Mouse (Mus musculus) brown adipose tissue, adult 24 weeks (tissue): Measurements from ENCODE around the gene Igfbp3. TPM values are rescaled to one million over a fixed set of nuclear protein-coding genes. Genes with fewer than 3 reads are reported as not detected.
"Not testable (repeated sequence)": the region's sequence is repeated elsewhere in the genome, so short reads cannot be mapped to it uniquely, and the experiment has no call there.

ENCODE experiments used
- H3K27ac ChIP-seq: fragments of 200-500 bp; replicated peaks from 2 replicates; pipeline ENCODE4 v1.5.1; 2012; ENCODE audit warnings: low read depth, mild to moderate bottlenecking, low read length
- H3K4me1 ChIP-seq: fragments of 200-500 bp; 2 replicates; pipeline ENCODE4 v1.6.1; 2012; ENCODE audit warnings: low read length, mixed read lengths; ENCODE audit not compliant: control insufficient read depth, insufficient read depth, insufficient read length
- H3K4me3 ChIP-seq: fragments of 200-500 bp; 2 replicates; pipeline ENCODE4 v1.5.1; 2012; ENCODE audit warnings: low read depth, mild to moderate bottlenecking, low read length, moderate library complexity; ENCODE audit not compliant: insufficient read depth
- polyA plus RNA-seq: library from polyadenylated mRNA; stranded (reverse); fragments of >200 nt; gene quantifications from 2 replicates; pipeline ENCODE4 v1.2.4, GENCODE M21; 2012; ENCODE audit not compliant: missing spikeins, insufficient read depth, insufficient read length

Gene Igfbp3
- polyA plus RNA-seq, 1 experiment, result 5.9 TPM

GRCm38 (mm10) chr11:7226810-7227550 is 13.3 kb upstream of the Igfbp3 start:
- no peaks in the 10 kb centered on the region for H3K4me1 ChIP-seq
- H3K4me3 ChIP-seq, result no peak overlapping the region
- H3K27ac ChIP-seq, result no peak overlapping the region

DNA sequence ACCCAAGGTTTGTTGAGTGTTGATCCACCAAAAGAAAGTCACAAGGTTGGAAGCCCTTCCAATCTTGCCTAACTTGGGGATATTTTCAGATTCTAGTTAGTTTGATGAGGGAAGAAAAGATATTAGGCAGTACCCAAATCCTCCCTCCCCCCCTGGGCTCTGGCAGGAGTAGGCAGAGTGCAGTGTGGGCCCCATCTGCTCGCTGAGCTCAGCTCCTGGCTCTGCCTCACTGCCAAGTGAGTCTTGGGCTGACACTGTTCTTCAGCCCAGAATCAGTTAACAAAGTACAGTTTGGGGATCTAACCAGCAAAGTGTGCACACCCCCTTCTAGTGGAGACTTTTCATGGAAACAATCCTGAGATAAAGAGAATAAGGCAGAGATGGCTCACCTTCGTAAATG is 12.5 kb upstream of the Igfbp3 start:
- no peaks in the 10 kb centered on the region for H3K4me1 ChIP-seq
- no peak overlapping the region for H3K27ac ChIP-seq
- H3K4me3 ChIP-seq, result no peak overlapping the region

- not testable (repeated sequence) for H3K27ac ChIP-seq, H3K4me1 ChIP-seq, H3K4me3 ChIP-seq
Observed at GRCm38 (mm10) chr11:7221826-7222225, 8.1 kb upstream of the Igfbp3 start.

DNA sequence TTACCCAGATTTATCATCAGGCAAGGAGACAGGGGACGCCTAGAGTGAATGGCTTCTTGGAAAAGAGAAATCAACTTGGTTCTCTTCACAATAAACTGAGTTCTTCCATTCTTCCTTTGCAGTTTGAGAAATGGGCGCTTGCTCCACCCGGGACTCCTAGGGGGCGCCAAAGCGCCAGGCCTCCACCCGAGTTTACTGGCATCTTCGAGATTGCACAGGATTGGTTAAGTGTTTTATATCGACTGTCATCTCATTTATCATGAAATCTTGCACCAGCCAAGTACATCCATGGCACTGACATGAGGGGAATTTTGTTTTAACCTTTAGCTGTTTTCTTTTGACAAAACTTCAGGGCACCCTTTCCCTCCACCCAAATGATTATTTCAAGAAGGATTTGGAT is 2.0 kb upstream of the Igfbp3 start:
- Histone ChIP-seq H3K27ac (no peak overlapping the region), H3K4me1 (no peaks in the 10 kb centered on the region), H3K4me3 (no peak overlapping the region)

DNA sequence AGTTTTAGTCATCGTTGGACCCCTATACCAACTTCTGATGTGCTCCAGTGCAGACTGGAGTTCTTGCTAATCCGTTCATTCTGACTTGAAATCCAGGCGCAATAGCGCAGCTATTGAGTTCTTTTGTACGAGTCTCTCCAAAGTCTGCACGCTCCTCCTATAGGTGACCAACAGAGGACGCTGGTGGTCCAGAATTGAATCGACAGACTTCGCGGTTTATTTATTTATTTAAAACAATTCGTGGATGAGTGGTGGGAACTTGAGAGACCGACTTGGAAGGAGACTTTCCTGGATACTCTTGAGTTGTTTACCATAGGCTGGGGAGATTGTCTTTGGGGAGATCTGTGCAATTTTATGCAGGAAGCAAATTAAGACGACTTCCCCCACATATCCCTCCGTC is 1.0 kb upstream of the Igfbp3 start:
- H3K27ac ChIP-seq, result no peak overlapping the region
- H3K4me3 ChIP-seq, result no peak overlapping the region
- H3K4me1 ChIP-seq, result no peaks in the 10 kb centered on the region

DNA sequence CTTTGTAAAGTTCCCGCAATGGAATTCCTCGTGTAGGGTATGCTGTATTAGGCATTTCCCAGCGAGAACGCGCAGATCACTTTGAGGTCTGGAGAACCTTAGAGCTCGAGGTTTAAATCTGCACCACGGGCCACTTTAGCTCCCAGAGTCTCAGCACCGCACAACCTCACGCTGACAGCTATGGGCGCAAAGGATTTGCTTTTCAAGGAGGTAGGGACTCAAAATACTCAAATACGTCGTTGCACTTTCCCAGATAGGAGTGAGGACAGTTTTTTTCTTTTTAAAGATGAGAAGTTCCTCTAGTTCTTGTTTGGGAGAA is 578 bp upstream of the Igfbp3 start:
- no peaks in the 10 kb centered on the region for H3K4me1 ChIP-seq
- no peak overlapping the region for H3K27ac ChIP-seq
- peak overlapping the region; percentile 66 for H3K4me3 ChIP-seq

GRCm38 (mm10) chr11:7213161-7213500 is 592 bp downstream of the Igfbp3 start:
- peak overlapping the region; percentile 66 for H3K4me3 ChIP-seq
- no peaks in the 10 kb centered on the region for H3K4me1 ChIP-seq
- no peak overlapping the region for H3K27ac ChIP-seq

GRCm38 (mm10) chr11:7212126-7212798 is 1.5 kb downstream of the Igfbp3 start:
- Histone ChIP-seq H3K4me1 (no peaks in the 10 kb centered on the region), H3K4me3 (peak overlapping the region; percentile 66), H3K27ac (no peak overlapping the region)

DNA sequence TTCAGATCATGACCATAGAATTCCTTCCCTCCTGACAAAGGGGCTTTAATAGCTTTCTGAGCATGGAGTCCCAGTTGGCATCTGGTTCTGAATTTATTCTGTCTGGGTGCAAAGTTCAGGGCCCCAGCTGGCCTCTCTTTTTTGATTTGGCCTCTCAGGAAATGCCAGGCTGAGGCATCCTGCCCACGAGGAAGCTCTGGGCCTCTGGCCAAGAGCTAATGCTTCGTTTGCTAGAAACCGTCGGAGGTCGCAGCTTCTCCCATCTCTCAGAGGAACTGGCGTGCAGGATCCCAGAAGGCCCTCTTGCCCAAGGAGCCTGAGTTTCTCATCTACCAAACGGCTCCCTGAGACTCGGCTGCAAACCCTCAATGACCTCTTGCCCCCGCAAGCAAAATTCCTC is 2.5 kb downstream of the Igfbp3 start:
- no peaks in the 10 kb centered on the region for H3K4me1 ChIP-seq
- H3K27ac ChIP-seq, result no peak overlapping the region
- H3K4me3 ChIP-seq, result no peak overlapping the region

- H3K4me1 ChIP-seq, result no peaks in the 10 kb centered on the region
- no peak overlapping the region for H3K4me3 ChIP-seq
- H3K27ac ChIP-seq, result no peak overlapping the region
Observed at GRCm38 (mm10) chr11:7210343-7210742, 3.4 kb downstream of the Igfbp3 start.

DNA sequence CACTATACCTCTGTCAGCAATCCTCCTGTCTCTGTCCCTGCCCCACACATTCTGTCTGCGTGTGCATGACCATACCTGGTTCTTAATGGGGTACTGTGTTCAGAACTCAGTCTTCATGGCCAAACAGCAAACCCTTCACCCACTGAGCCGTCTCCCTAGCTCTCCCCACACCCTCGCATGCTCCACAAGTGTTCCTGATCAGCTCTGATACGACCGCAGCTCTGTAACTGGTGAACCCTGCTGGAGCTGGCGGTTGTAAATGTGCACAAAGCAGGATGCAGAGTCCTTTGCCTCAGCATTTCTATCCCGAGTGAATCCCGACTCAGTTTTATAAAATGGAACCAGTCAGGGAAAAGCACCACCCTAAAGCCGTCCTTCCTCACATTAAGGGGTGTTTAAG is 9.9 kb downstream of the Igfbp3 start:
- no peak overlapping the region for H3K27ac ChIP-seq
- H3K4me3 ChIP-seq, result no peak overlapping the region
- no peaks in the 10 kb centered on the region for H3K4me1 ChIP-seq

GRCm38 (mm10) chr11:7202206-7202605 is 11.5 kb downstream of the Igfbp3 start:
- no peak overlapping the region for H3K27ac ChIP-seq
- H3K4me1 ChIP-seq, result no peaks in the 10 kb centered on the region
- no peak overlapping the region for H3K4me3 ChIP-seq

GRCm38 (mm10) chr11:7200393-7200783 is 13.3 kb downstream of the Igfbp3 start:
- Histone ChIP-seq H3K27ac (no peak overlapping the region), H3K4me1 (no peaks in the 10 kb centered on the region), H3K4me3 (no peak overlapping the region)

- H3K4me3 ChIP-seq, result no peak overlapping the region
- no peaks in the 10 kb centered on the region for H3K4me1 ChIP-seq
- no peak overlapping the region for H3K27ac ChIP-seq
Observed at GRCm38 (mm10) chr11:7199736-7200392, 13.9 kb downstream of the Igfbp3 start.

- Histone ChIP-seq H3K4me3 (no peak overlapping the region), H3K27ac (no peak overlapping the region), H3K4me1 (no peaks in the 10 kb centered on the region)
Observed at GRCm38 (mm10) chr11:7198481-7199256, 15.1 kb downstream of the Igfbp3 start.
